Mouse (Mus musculus) midbrain, postnatal 0 days (tissue): ENCODE data around the gene Taf11. TPM values are rescaled to one million over a fixed set of nuclear protein-coding genes. Genes with fewer than 3 reads are reported as not detected.

Experiments used
- ATAC-seq: fragments of 200-750 bp; cut with Nextera tagmentation; 2 replicates; pipeline ENCODE4 v1.8.0; 2017; ENCODE audit warnings: moderate number of reproducible peaks, mild to moderate bottlenecking, moderate TSS enrichment, moderate library complexity; ENCODE audit not compliant: low FRiP score
- DNase-seq: peaks from one replicate; pipeline ENCODE4 v3.0.0-alpha.2; 2015; ENCODE audit warnings: low spot score
- H3K27ac ChIP-seq: fragments of 300-500 bp; sonication (generic); 2 replicates; pipeline ENCODE4 v1.5.1; 2014; ENCODE audit warnings: low read depth, mild to moderate bottlenecking, low read length, mixed read lengths
- H3K27me3 ChIP-seq: fragments of 300-500 bp; sonication (generic); 2 replicates; pipeline ENCODE4 v1.6.1; 2014; ENCODE audit warnings: low read length, control low read depth, mixed read lengths; ENCODE audit not compliant: insufficient read depth
- H3K36me3 ChIP-seq: fragments of 300-500 bp; sonication (generic); 2 replicates; pipeline ENCODE4 v1.6.1; 2014; ENCODE audit warnings: low read length, control low read depth, mixed read lengths; ENCODE audit not compliant: insufficient read depth
- H3K4me1 ChIP-seq: fragments of 300-500 bp; sonication (generic); 2 replicates; pipeline ENCODE4 v1.6.1; 2014; ENCODE audit warnings: mild to moderate bottlenecking, control low read depth, antibody characterized with exemption, low read length, mixed read lengths; ENCODE audit not compliant: insufficient read depth
- H3K4me2 ChIP-seq: fragments of 300-500 bp; sonication (generic); 2 replicates; pipeline ENCODE4 v1.6.1; 2014; ENCODE audit warnings: low read depth, mild to moderate bottlenecking, low read length, mixed read lengths; ENCODE audit not compliant: poor library complexity, severe bottlenecking
- H3K4me3 ChIP-seq: fragments of 300-500 bp; sonication (generic); 2 replicates; pipeline ENCODE4 v1.5.1; 2014; ENCODE audit warnings: low read depth, mild to moderate bottlenecking, low read length, moderate library complexity
- H3K9ac ChIP-seq: fragments of 300-500 bp; sonication (generic); replicated peaks from 2 replicates; pipeline ENCODE4 v1.6.1; 2014; ENCODE audit warnings: mild to moderate bottlenecking, low read length, moderate library complexity, mixed read lengths; ENCODE audit not compliant: poor library complexity, severe bottlenecking
- H3K9me3 ChIP-seq: fragments of 300-500 bp; sonication (generic); 2 replicates; pipeline ENCODE4 v1.6.1; 2016; ENCODE audit warnings: low read length, control low read depth
- CTCF ChIP-seq: IDR thresholded peaks from 2 replicates; pipeline ENCODE4 v1.5.1; 2016; ENCODE audit warnings: antibody characterized with exemption, mild to moderate bottlenecking
- WGBS: fragments of 180-500 bp; shearing (Covaris S2); extraction: QIAGEN DNeasy Blood & Tissue Kit; methylation state at CpG from one replicate; pipeline ENCODE4 v1.1.7; 2014; 5-methylcytosine and 5-hydroxymethylcytosine counted together
- polyA plus RNA-seq: library from polyadenylated mRNA; unstranded; fragments of >200 nt; fragmentation: Nextera tagmentation; extraction: Ambion mirVana; gene quantifications from 2 replicates; pipeline ENCODE4 v1.2.1, GENCODE M21; 2015
- total RNA-seq: library from RNA; depleted of rRNA; stranded (reverse); fragments of >200 nt; gene quantifications from 2 replicates; pipeline ENCODE4 v1.2.3, GENCODE M21; 2014

The Taf11 gene
- total and polyA plus RNA-seq, 2 experiments from 2014 or later, result 21.0 to 59.9 TPM

DNA sequence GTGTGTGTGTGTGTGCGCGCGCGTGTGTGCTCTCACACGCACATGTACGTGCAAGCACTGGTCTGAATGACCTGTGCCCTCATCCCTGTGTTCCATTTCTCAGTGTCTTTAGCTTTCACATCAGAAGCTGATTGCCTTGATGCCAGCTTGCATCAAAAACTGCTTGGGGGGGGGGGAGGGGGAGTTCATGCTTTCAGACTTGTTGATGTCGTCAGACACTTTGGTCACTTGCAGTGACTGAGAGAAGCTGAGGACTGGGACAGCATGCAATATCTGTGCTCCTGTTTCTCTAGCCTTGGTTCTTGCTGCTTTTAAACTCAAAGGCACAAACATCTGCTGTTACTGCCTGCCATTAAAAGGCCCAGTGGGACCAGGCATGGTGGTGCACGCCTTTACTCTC, 36.7 kb upstream of the Taf11 start:
- ATAC-seq, result no peak
- H3K9ac ChIP-seq, result no peak overlapping the region
- no peak overlapping the region for H3K4me2 ChIP-seq
- peak overlapping the region; percentile 49; the same call in 1 of the 2 replicates for H3K27ac ChIP-seq
- H3K4me3 ChIP-seq, result no peak overlapping the region
- WGBS, result 79% methylated on average over 8 of the region's 8 CpGs
- peaks cover 3% of the 10 kb centered on the region; the same call in 1 of the 2 replicates for H3K4me1 ChIP-seq
- no peaks in the 10 kb centered on the region for H3K9me3 ChIP-seq
- DNase-seq, result no peak
- H3K27me3 ChIP-seq, result no peaks in the 10 kb centered on the region
- TF ChIP-seq CTCF, result no peak
- no peaks in the 10 kb centered on the region for H3K36me3 ChIP-seq

DNA sequence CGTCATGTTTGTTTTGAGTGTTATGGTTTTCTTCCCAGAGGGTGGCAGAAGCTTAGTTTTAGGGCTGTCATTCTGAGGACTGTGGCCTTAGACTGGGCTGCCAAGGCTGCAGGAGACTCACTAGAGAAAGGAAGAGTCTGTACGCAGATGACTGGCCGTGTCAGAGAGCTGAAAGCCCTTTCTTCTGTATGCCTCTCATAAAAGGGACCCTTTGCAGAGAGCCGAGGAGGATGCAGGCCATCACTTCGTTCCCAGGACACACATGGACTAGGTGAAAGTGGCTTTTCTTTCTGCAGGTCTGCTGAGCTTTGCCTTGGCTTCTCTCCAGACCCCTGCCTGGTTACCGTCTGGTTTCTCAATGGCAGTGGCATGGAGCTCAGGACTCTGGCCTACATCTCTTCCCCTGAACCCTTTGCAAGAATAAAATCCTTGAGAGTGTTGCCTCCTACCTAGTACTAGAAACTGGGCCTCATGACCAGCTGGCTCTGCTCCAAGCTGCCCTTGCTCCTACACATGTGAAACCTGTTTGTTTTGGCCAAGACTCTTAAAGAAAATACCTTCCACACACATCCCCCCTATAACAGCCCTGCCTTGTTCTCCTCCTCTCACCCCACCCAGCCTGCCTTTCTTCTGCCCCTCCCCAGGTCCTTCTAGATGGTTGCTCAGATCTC, 36.0 kb upstream of the Taf11 start:
- no peaks in the 10 kb centered on the region for H3K36me3 ChIP-seq
- H3K27ac ChIP-seq, result peak overlapping the region; percentile 49
- no peaks in the 10 kb centered on the region for H3K27me3 ChIP-seq
- H3K4me2 ChIP-seq, result no peak overlapping the region
- no peaks in the 10 kb centered on the region for H3K9me3 ChIP-seq
- TF ChIP-seq CTCF, result no peak
- 36% methylated on average over 6 of the region's 6 CpGs for WGBS
- ATAC-seq, result peak; percentile 38; the same call in 1 of the 2 replicates
- no peak overlapping the region for H3K4me3 ChIP-seq
- peaks cover 3% of the 10 kb centered on the region; the same call in 1 of the 2 replicates for H3K4me1 ChIP-seq
- peak; percentile 72 for DNase-seq
- H3K9ac ChIP-seq, result peak overlapping the region; percentile 44; the same call in 1 of the 2 replicates

DNA sequence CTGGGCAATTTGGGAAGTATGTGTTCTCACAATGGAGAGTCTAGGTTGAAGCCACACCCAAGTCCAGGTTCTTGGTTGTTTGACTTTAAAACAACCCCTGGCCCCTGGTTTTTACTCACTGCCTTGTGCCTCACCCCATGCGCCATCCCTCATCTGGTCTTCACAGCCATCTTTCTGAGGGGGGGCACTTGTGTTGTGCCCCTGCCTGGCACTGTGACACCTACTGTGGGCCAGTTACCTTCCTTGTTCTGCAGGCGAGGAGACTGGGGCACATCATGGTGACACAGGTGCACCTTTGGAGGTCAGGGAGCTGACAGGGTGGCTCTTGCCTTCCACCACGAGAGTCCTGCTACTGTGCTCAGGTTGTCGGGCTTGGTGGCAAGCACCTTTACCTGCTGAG, 32.5 kb upstream of the Taf11 start:
- no peak overlapping the region for H3K9ac ChIP-seq
- ATAC-seq (no peak), DNase-seq (no peak)
- no peak for TF ChIP-seq CTCF
- no peaks in the 10 kb centered on the region for H3K27me3 ChIP-seq
- no peaks in the 10 kb centered on the region for H3K36me3 ChIP-seq
- H3K27ac ChIP-seq, result no peak overlapping the region
- H3K4me1 ChIP-seq, result peaks cover 3% of the 10 kb centered on the region; the same call in 1 of the 2 replicates
- H3K9me3 ChIP-seq, result no peaks in the 10 kb centered on the region
- WGBS, result 89% methylated on average over 4 of the region's 4 CpGs
- no peak overlapping the region for H3K4me2 ChIP-seq
- H3K4me3 ChIP-seq, result no peak overlapping the region

DNA sequence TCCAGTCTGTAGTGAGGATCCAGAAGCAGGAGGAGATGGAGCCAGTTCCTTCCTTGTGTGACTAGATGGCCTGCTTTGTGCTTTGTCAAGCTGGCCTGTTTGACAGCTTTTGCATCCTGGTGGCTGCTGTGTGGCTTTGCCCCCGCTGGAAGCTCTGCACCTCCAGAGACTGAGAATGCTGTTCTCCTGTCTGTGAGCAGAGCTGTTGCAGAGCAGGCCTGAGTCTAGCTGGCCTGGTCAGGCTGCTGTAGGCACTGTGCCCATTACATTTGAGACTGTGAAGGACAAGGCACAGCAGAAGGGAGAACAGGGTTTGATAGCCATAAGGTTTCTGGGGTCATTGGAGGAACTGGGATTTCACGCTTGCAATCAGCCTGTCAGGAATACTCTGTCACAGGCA, 32.1 kb upstream of the Taf11 start:
- Histone ChIP-seq H3K4me2 (no peak overlapping the region), H3K4me1 (peaks cover 3% of the 10 kb centered on the region; the same call in 1 of the 2 replicates), H3K4me3 (no peak overlapping the region), H3K27me3 (no peaks in the 10 kb centered on the region), H3K36me3 (no peaks in the 10 kb centered on the region), H3K9ac (no peak overlapping the region), H3K9me3 (no peaks in the 10 kb centered on the region), H3K27ac (no peak overlapping the region)
- TF ChIP-seq CTCF, result no peak
- 69% methylated on average over 2 of the region's 2 CpGs for WGBS
- DNase-seq, result no peak
- no peak for ATAC-seq

DNA sequence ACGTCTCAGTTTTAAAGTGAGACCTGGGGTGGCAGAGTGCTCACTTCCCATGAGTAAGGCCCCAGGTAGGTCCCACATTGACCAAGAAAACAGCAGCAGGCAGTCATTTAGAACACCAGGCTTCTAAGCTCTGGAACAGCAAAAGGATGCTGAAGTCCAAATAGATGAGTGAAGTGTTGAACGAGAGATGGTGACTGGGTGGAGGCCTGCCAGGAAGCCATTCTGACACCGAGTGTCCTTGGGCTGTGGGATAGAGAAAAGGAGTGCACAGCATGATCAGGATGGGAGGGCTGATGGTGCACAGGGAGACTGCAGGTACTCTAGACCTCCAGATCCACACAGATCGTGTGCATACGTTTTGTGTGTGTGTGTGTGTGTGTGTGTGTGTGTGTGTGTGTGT, 31.5 kb upstream of the Taf11 start:
- Histone ChIP-seq H3K4me2 (no peak overlapping the region), H3K27ac (no peak overlapping the region), H3K4me3 (no peak overlapping the region), H3K4me1 (peaks cover 3% of the 10 kb centered on the region; the same call in 1 of the 2 replicates), H3K9ac (no peak overlapping the region), H3K36me3 (no peaks in the 10 kb centered on the region), H3K9me3 (no peaks in the 10 kb centered on the region), H3K27me3 (no peaks in the 10 kb centered on the region)
- ATAC-seq, result no peak
- TF ChIP-seq CTCF, result no peak
- WGBS, result 79% methylated on average over 5 of the region's 5 CpGs
- no peak for DNase-seq

DNA sequence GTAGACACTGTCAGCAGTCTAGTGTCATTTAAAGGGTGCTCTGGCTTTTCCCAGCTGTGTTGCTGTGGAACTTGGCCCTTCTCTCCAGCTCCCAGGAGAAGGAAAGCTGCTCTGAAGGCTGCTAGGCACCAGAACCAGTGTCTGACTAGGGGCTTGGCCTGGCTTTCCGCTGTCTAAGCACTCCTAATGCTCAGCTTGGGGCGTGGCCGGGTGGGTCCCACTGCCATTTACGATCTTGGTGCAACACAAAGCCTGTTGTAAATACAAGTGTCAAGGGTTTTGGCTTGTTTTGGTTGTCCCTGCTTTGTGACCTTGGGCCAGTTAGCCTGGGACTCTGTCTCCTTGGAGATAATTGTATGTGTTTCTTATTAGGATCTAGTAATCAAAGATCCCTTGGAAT, 30.7 kb upstream of the Taf11 start:
- no peaks in the 10 kb centered on the region for H3K4me1 ChIP-seq
- no peak overlapping the region for H3K27ac ChIP-seq
- H3K36me3 ChIP-seq, result no peaks in the 10 kb centered on the region
- no peak overlapping the region for H3K4me3 ChIP-seq
- no peak overlapping the region for H3K9ac ChIP-seq
- H3K27me3 ChIP-seq, result no peaks in the 10 kb centered on the region
- 90% methylated on average over 4 of the region's 4 CpGs for WGBS
- no peaks in the 10 kb centered on the region for H3K9me3 ChIP-seq
- peak; percentile 10 for DNase-seq
- no peak for ATAC-seq
- no peak overlapping the region for H3K4me2 ChIP-seq
- no peak for TF ChIP-seq CTCF
